Mouse (Mus musculus): ENCODE measurements around the gene Atp5g3. TPM values are rescaled to one million over a fixed set of nuclear protein-coding genes. Genes with fewer than 3 reads are reported as not detected.

Atp5g3 gene
- polyA plus RNA-seq (2017; shearing (Covaris generic)), result 662 TPM

DNA sequence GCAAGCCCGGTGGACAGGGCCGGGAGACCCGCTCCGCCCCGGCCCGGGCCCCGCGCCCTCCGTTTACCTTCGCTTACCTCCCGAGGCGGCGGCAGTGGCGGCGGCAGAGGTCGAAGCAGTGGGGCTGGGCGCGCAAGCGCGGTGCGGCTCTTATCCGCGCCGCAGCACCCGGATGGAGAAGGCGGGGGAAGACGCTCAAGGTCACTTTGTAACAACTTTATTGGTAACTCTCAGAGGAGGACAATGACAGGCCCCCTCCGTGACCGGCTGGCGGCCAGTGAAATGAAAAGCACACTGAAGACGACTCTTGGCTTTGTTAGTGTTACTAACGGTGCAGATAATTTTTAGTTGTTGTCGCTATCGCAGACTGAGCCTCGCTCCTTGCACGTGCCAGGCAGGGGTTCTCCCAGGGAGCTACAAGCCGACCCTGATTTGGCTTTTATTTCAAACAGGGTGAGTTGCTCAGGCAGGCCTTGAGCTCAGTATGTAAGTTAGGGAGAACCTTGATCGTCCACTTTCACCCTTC is at the start of gene Atp5g3:
Gene Atp5g3, minus strand, starts transcription at position 152 of the 526 bp plus-strand sequence.

DNA sequence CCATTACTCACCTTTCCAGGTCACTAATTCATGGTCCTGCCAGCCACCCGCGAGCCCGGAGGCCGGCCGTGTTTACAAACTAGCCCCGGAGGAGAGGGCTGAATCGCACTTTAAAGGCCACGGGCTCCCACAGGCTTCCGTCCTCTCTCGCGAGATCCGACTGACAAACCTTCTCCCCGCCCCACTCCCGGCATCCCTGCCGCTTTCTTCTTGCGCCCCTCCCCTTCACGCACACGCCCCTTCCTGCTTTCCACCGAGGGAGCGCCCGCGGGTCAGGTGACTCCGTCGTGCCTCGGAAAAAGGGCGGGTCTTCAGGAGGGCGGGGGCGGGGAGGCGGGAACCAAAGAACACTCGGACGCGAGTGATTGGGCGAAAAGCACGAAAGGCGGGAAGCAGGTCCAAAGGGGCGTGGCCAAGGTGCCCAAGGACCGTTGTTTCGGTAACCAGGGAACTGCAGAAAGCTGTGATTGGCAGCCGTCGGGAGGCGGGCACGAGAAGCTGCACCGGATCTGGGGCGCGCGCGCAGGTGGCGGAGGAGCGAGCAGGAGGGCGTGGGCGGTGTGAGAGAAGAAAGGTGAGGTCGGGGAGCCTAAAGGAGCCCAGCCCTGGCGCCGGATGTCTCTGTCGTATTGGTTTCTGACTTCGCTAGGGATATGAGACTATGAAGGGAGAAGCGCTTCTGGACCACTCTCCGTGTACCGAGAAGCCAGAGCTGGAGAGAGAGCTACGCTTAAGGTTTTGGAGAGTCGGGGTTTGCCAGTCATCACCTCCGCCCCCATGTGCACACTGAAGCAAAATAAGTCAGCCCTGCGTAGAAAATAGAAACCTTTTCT is 18.4 kb downstream of the Atp5g3 start, which contains the start of gene Atf2:
Gene Atf2, minus strand, starts transcription at position 176 of the 833 bp plus-strand sequence.

Other genes starting within 250 kb of the Atp5g3 start
- 1.2 TPM for gene Chn1, start 136.0 kb downstream of the Atp5g3 start, polyA plus RNA-seq (2017; shearing (Covaris generic))
- gene Atf2, start 18.7 kb downstream of the Atp5g3 start, polyA plus RNA-seq (2017; shearing (Covaris generic)), result 104 TPM

Data from inflammation-experienced regulatory T-cells, adult 16 weeks (primary cell).